Mouse (Mus musculus): Measurements from ENCODE around the gene Rbm41. TPM values are rescaled to one million over a fixed set of nuclear protein-coding genes. Genes with fewer than 3 reads are reported as not detected.

Gene Rbm41
- 2.1 and 2.9 TPM in 2 replicates for polyA plus RNA-seq (2012; ENCODE audit: insufficient read depth, insufficient read length, missing spikeins)

- no peaks in the 10 kb centered on the region for H3K4me1 ChIP-seq (ENCODE audit: control insufficient read depth, insufficient read depth, insufficient read length, low read length)
- peak within 1 kb of the TSS; percentile 69 for H3K27ac ChIP-seq (replicated peaks; ENCODE audit: low read depth, low read length)
- peak within 1 kb of the TSS; percentile 78 for H3K4me3 ChIP-seq (ENCODE audit: insufficient read depth, low read depth, low read length)
Measured at GRCm38 (mm10) chrX:139997740-139998690, at the start of gene Rbm41. TSS of gene Rbm41 (minus strand) at chrX:139998595.

- no peak overlapping the region for H3K4me3 ChIP-seq (ENCODE audit: insufficient read depth, low read depth, low read length)
- H3K27ac ChIP-seq (replicated peaks; ENCODE audit: low read depth, low read length), result no peak overlapping the region
- H3K4me1 ChIP-seq (ENCODE audit: control insufficient read depth, insufficient read depth, insufficient read length, low read length), result no peaks in the 10 kb centered on the region
Measured at GRCm38 (mm10) chrX:139998691-139999065, 283 bp upstream of the Rbm41 start.

GRCm38 (mm10) chrX:139982115-139982514, 16.3 kb downstream of the Rbm41 start:
- Histone ChIP-seq H3K4me3 (ENCODE audit: insufficient read depth, low read depth, low read length) (no peak overlapping the region), H3K4me1 (ENCODE audit: control insufficient read depth, insufficient read depth, insufficient read length, low read length) (no peaks in the 10 kb centered on the region), H3K27ac (replicated peaks; ENCODE audit: low read depth, low read length) (no peak overlapping the region)

- no peaks in the 10 kb centered on the region for H3K4me1 ChIP-seq (ENCODE audit: control insufficient read depth, insufficient read depth, insufficient read length, low read length)
- H3K27ac ChIP-seq (replicated peaks; ENCODE audit: low read depth, low read length), result no peak overlapping the region
- H3K4me3 ChIP-seq (ENCODE audit: insufficient read depth, low read depth, low read length), result no peak overlapping the region
Measured at GRCm38 (mm10) chrX:139933507-139933906, 64.9 kb downstream of the Rbm41 start.

GRCm38 (mm10) chrX:139932472-139932871, 65.9 kb downstream of the Rbm41 start:
- H3K4me1 ChIP-seq (ENCODE audit: control insufficient read depth, insufficient read depth, insufficient read length, low read length), result no peaks in the 10 kb centered on the region

GRCm38 (mm10) chrX:139920572-139920971, 77.8 kb downstream of the Rbm41 start:
- no peaks in the 10 kb centered on the region for H3K4me1 ChIP-seq (ENCODE audit: control insufficient read depth, insufficient read depth, insufficient read length, low read length)
- no peak overlapping the region for H3K27ac ChIP-seq (replicated peaks; ENCODE audit: low read depth, low read length)
- no peak overlapping the region for H3K4me3 ChIP-seq (ENCODE audit: insufficient read depth, low read depth, low read length)

More at GRCm38 (mm10) chrX:139932472-139932871, 65.9 kb downstream of the Rbm41 start:
- Histone ChIP-seq H3K4me3 (ENCODE audit: insufficient read depth, low read depth, low read length) (no peak overlapping the region), H3K27ac (replicated peaks; ENCODE audit: low read depth, low read length) (no peak overlapping the region)

GRCm38 (mm10) chrX:139891387-139891786, 107.0 kb downstream of the Rbm41 start:
- Histone ChIP-seq H3K4me3 (ENCODE audit: insufficient read depth, low read depth, low read length) (no peak overlapping the region), H3K27ac (replicated peaks; ENCODE audit: low read depth, low read length) (no peak overlapping the region), H3K4me1 (ENCODE audit: control insufficient read depth, insufficient read depth, insufficient read length, low read length) (no peaks in the 10 kb centered on the region)

GRCm38 (mm10) chrX:139883221-139883620, 115.2 kb downstream of the Rbm41 start:
- Histone ChIP-seq H3K27ac (replicated peaks; ENCODE audit: low read depth, low read length) (no peak overlapping the region), H3K4me1 (ENCODE audit: control insufficient read depth, insufficient read depth, insufficient read length, low read length) (no peaks in the 10 kb centered on the region), H3K4me3 (ENCODE audit: insufficient read depth, low read depth, low read length) (no peak overlapping the region)

- no peak overlapping the region for H3K4me3 ChIP-seq (ENCODE audit: insufficient read depth, low read depth, low read length)
- no peak overlapping the region for H3K27ac ChIP-seq (replicated peaks; ENCODE audit: low read depth, low read length)
- no peaks in the 10 kb centered on the region for H3K4me1 ChIP-seq (ENCODE audit: control insufficient read depth, insufficient read depth, insufficient read length, low read length)
Measured at GRCm38 (mm10) chrX:139877936-139878335, 120.5 kb downstream of the Rbm41 start.

- no peak overlapping the region for H3K4me3 ChIP-seq (ENCODE audit: insufficient read depth, low read depth, low read length)
- H3K4me1 ChIP-seq (ENCODE audit: control insufficient read depth, insufficient read depth, insufficient read length, low read length), result no peaks in the 10 kb centered on the region
- no peak overlapping the region for H3K27ac ChIP-seq (replicated peaks; ENCODE audit: low read depth, low read length)
Measured at GRCm38 (mm10) chrX:139877105-139877504, 121.3 kb downstream of the Rbm41 start.

- peak within 1 kb of the TSS; percentile 58 for H3K4me3 ChIP-seq (ENCODE audit: insufficient read depth, low read depth, low read length)
- no peaks in the 10 kb centered on the region for H3K4me1 ChIP-seq (ENCODE audit: control insufficient read depth, insufficient read depth, insufficient read length, low read length)
- no peak within 1 kb of the TSS for H3K27ac ChIP-seq (replicated peaks; ENCODE audit: low read depth, low read length)
Measured at GRCm38 (mm10) chrX:139870938-139871791, 127.2 kb downstream of the Rbm41 start, which contains the start of gene Morc4. TSS of gene Morc4 (minus strand) at chrX:139871677.

GRCm38 (mm10) chrX:139870300-139870711, 128.1 kb downstream of the Rbm41 start:
- Histone ChIP-seq H3K4me1 (ENCODE audit: control insufficient read depth, insufficient read depth, insufficient read length, low read length) (no peaks in the 10 kb centered on the region), H3K4me3 (ENCODE audit: insufficient read depth, low read depth, low read length) (peak overlapping the region; percentile 44), H3K27ac (replicated peaks; ENCODE audit: low read depth, low read length) (no peak overlapping the region)

GRCm38 (mm10) chrX:139859402-139859801, 139.0 kb downstream of the Rbm41 start:
- Histone ChIP-seq H3K4me3 (ENCODE audit: insufficient read depth, low read depth, low read length) (no peak overlapping the region), H3K4me1 (ENCODE audit: control insufficient read depth, insufficient read depth, insufficient read length, low read length) (no peaks in the 10 kb centered on the region), H3K27ac (replicated peaks; ENCODE audit: low read depth, low read length) (no peak overlapping the region)

- H3K4me1 ChIP-seq (ENCODE audit: control insufficient read depth, insufficient read depth, insufficient read length, low read length), result no peaks in the 10 kb centered on the region
- H3K4me3 ChIP-seq (ENCODE audit: insufficient read depth, low read depth, low read length), result no peak overlapping the region
- H3K27ac ChIP-seq (replicated peaks; ENCODE audit: low read depth, low read length), result no peak overlapping the region
Measured at GRCm38 (mm10) chrX:139854795-139855194, 143.6 kb downstream of the Rbm41 start.

GRCm38 (mm10) chrX:139841091-139841490, 157.3 kb downstream of the Rbm41 start:
- Histone ChIP-seq H3K4me1 (ENCODE audit: control insufficient read depth, insufficient read depth, insufficient read length, low read length) (no peaks in the 10 kb centered on the region), H3K4me3 (ENCODE audit: insufficient read depth, low read depth, low read length) (no peak overlapping the region)

More at GRCm38 (mm10) chrX:139841091-139841490, 157.3 kb downstream of the Rbm41 start:
- H3K27ac ChIP-seq (replicated peaks; ENCODE audit: low read depth, low read length), result no peak overlapping the region
